Mouse (Mus musculus) forebrain, embryonic 14.5 days (tissue): ENCODE measurements around the gene Gm43720. TPM values are rescaled to one million over a fixed set of nuclear protein-coding genes. Genes with fewer than 3 reads are reported as not detected.

Experiments
- ATAC-seq: fragments of 200-750 bp; cut with Nextera tagmentation; 2 replicates; pipeline ENCODE4 v1.8.0; 2017; ENCODE audit warnings: mild to moderate bottlenecking, moderate library complexity
- DNase-seq: peaks from one replicate; pipeline ENCODE4 v3.0.0-alpha.2; 2015; ENCODE audit warnings: low spot score
- H3K27ac ChIP-seq: fragments of 300-500 bp; sonication (generic); 2 replicates; pipeline ENCODE4 v1.5.1; 2014; ENCODE audit warnings: low read depth, mild to moderate bottlenecking, control low read depth, low read length, moderate library complexity
- H3K27me3 ChIP-seq: fragments of 300-500 bp; sonication (generic); replicated peaks from 2 replicates; pipeline ENCODE4 v1.6.1; 2014; ENCODE audit warnings: low read length, control low read depth, mixed read lengths; ENCODE audit not compliant: control insufficient read depth, insufficient read depth
- H3K36me3 ChIP-seq: fragments of 300-500 bp; sonication (generic); 2 replicates; pipeline ENCODE4 v1.6.1; 2014; ENCODE audit warnings: low read length, control low read depth; ENCODE audit not compliant: control insufficient read depth, insufficient read depth
- H3K4me1 ChIP-seq: fragments of 300-500 bp; sonication (generic); 2 replicates; pipeline ENCODE4 v1.6.1; 2014; ENCODE audit warnings: antibody characterized with exemption, low read length, control low read depth; ENCODE audit not compliant: control insufficient read depth, insufficient read depth
- H3K4me2 ChIP-seq: fragments of 300-500 bp; sonication (generic); 2 replicates; pipeline ENCODE4 v1.6.1; 2014; ENCODE audit warnings: mild to moderate bottlenecking, control low read depth, low read length
- H3K4me3 ChIP-seq: fragments of 300-500 bp; sonication (generic); 2 replicates; pipeline ENCODE4 v1.5.1; 2014; ENCODE audit warnings: low read depth, low read length, control low read depth
- H3K9ac ChIP-seq: fragments of 300-500 bp; sonication (generic); 2 replicates; pipeline ENCODE4 v1.6.1; 2014; ENCODE audit warnings: mild to moderate bottlenecking, low read length, control low read depth, moderate library complexity
- H3K9me3 ChIP-seq: fragments of 300-500 bp; sonication (generic); replicated peaks from 2 replicates; pipeline ENCODE4 v1.6.1; 2016; ENCODE audit warnings: low read length, control low read depth, mixed read lengths; ENCODE audit not compliant: control insufficient read depth
- WGBS: fragments of 180-500 bp; shearing (Covaris S2); extraction: QIAGEN DNeasy Blood & Tissue Kit; methylation state at CpG from one replicate; pipeline ENCODE4 v1.1.7; 2014; 5-methylcytosine and 5-hydroxymethylcytosine counted together
- polyA plus RNA-seq: library from polyadenylated mRNA; unstranded; fragments of >200 nt; fragmentation: Nextera tagmentation; extraction: Ambion mirVana; gene quantifications from 2 replicates; pipeline ENCODE4 v1.2.1, GENCODE M21; 2014

Gm43720 gene
- polyA plus RNA-seq, 1 experiment from 2014 or later, result not detected

GRCm38 (mm10) chr5:138233778-138234177, 46.0 kb downstream of the Gm43720 start:
- Histone ChIP-seq H3K9me3 (no peaks in the 10 kb centered on the region), H3K4me3 (no peak overlapping the region), H3K9ac (no peak overlapping the region), H3K4me1 (no peaks in the 10 kb centered on the region), H3K36me3 (no peaks in the 10 kb centered on the region), H3K27me3 (no peaks in the 10 kb centered on the region), H3K4me2 (no peak overlapping the region), H3K27ac (no peak overlapping the region)
- 85% methylated on average over 2 of the region's 2 CpGs for WGBS
- no peak for ATAC-seq
- DNase-seq, result no peak

GRCm38 (mm10) chr5:138229511-138229910, 50.2 kb downstream of the Gm43720 start:
- H3K9ac ChIP-seq, result no peak overlapping the region
- ATAC-seq, result no peak
- 94% methylated on average over 3 of the region's 3 CpGs for WGBS
- H3K27ac ChIP-seq, result no peak overlapping the region
- no peak overlapping the region for H3K4me2 ChIP-seq
- H3K27me3 ChIP-seq, result no peaks in the 10 kb centered on the region
- no peaks in the 10 kb centered on the region for H3K9me3 ChIP-seq
- no peak for DNase-seq
- H3K4me1 ChIP-seq, result no peaks in the 10 kb centered on the region
- H3K36me3 ChIP-seq, result no peaks in the 10 kb centered on the region
- H3K4me3 ChIP-seq, result no peak overlapping the region

DNA sequence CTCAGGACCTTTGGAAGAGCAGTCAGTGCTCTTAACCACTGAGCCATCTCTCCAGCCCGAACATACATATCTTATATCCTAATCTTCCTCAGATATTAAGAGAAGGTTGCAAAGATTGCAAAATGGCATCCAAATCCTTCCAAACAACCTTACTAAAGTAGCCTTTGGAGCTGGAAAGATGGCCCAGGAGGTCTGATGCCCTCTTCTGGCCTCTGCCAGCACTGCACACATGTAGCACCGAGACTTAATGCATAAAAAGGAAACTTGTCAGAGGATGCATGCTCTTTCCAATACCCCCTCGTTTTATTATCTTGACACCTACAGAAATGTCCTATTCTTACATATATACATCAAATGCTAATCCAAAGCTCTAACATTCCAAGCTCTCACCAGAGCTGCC, 51.7 kb downstream of the Gm43720 start:
- Histone ChIP-seq H3K9me3 (no peaks in the 10 kb centered on the region), H3K4me3 (no peak overlapping the region), H3K4me1 (no peaks in the 10 kb centered on the region), H3K36me3 (no peaks in the 10 kb centered on the region), H3K27ac (no peak overlapping the region), H3K4me2 (no peak overlapping the region), H3K9ac (no peak overlapping the region), H3K27me3 (no peaks in the 10 kb centered on the region)
- no peak for ATAC-seq
- DNase-seq, result peak; percentile 1
- WGBS, result 58% methylated on average over 3 of the region's 3 CpGs

DNA sequence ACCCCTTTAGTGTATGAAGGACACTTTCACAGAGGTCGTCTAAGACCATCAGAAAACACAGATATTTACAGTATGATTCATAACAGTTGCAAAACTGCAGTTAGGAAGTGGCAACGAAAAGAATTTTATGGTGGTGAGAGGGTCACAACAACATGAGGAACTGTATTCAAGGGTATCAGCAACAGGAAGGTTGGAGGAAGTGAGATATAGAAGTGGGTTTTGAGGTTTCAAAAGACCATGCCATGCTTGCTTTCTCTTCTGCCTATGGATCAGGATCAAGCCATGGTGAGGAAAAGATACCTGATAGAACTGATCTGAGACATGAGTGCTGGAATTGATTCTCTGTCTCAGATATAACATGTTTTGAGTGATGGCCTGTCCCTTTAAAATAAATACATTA, 52.4 kb downstream of the Gm43720 start:
- WGBS, result 67% methylated on average over 2 of the region's 2 CpGs
- no peak for DNase-seq
- H3K27me3 ChIP-seq, result no peaks in the 10 kb centered on the region
- no peaks in the 10 kb centered on the region for H3K9me3 ChIP-seq
- no peak overlapping the region for H3K9ac ChIP-seq
- no peak overlapping the region for H3K4me2 ChIP-seq
- no peaks in the 10 kb centered on the region for H3K36me3 ChIP-seq
- no peaks in the 10 kb centered on the region for H3K4me1 ChIP-seq
- H3K27ac ChIP-seq, result no peak overlapping the region
- no peak overlapping the region for H3K4me3 ChIP-seq
- no peak for ATAC-seq

GRCm38 (mm10) chr5:138226491-138226890, 53.3 kb downstream of the Gm43720 start:
- ATAC-seq, result no peak
- DNase-seq, result no peak
- H3K9me3 ChIP-seq, result no peaks in the 10 kb centered on the region
- no peaks in the 10 kb centered on the region for H3K4me1 ChIP-seq
- no peak overlapping the region for H3K4me3 ChIP-seq
- no peaks in the 10 kb centered on the region for H3K36me3 ChIP-seq
- no peak overlapping the region for H3K27ac ChIP-seq
- no peak overlapping the region for H3K4me2 ChIP-seq
- no peak overlapping the region for H3K9ac ChIP-seq
- no peaks in the 10 kb centered on the region for H3K27me3 ChIP-seq
- WGBS, result 85% methylated on average over 4 of the region's 4 CpGs

GRCm38 (mm10) chr5:138225700-138226099, 54.1 kb downstream of the Gm43720 start, which contains the start of gene Nxpe5:
Gene Nxpe5 (plus strand): TSS chr5:138225898.
- Histone ChIP-seq H3K9ac (no peak within 1 kb of the TSS), H3K4me1 (no peaks in the 10 kb centered on the region), H3K4me2 (no peak within 1 kb of the TSS), H3K27ac (no peak within 1 kb of the TSS), H3K36me3 (no peaks in the 10 kb centered on the region), H3K27me3 (no peaks in the 10 kb centered on the region), H3K9me3 (no peaks in the 10 kb centered on the region), H3K4me3 (no peak within 1 kb of the TSS)
- no peak for ATAC-seq
- 53% methylated on average over 2 of the region's 2 CpGs for WGBS
- no peak for DNase-seq

DNA sequence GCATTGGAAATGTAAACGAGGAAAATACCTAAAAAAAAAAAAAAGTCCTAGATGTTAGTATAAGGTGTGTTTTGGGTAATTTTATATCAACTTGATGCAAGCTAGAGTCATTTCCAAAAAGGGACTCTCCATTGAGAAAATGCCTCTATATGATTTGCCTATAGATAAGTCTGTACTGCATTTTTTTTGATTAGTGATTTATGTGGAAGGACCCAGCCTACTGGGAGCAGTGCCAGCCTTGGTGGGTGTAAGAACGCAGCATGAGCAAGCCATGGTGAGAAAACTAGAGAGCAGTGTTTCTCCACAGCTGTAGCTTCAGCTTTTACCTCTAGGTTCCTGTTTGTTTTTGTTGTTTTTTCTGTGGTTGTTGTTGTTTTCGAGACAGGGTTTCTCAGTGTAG, 56.5 kb downstream of the Gm43720 start:
- H3K36me3 ChIP-seq, result no peaks in the 10 kb centered on the region
- H3K9me3 ChIP-seq, result no peaks in the 10 kb centered on the region
- no peaks in the 10 kb centered on the region for H3K4me1 ChIP-seq
- WGBS, result 65% methylated on average over 3 of the region's 3 CpGs
- DNase-seq (no peak), ATAC-seq (no peak)
- H3K9ac ChIP-seq, result no peak overlapping the region
- no peak overlapping the region for H3K27ac ChIP-seq
- H3K27me3 ChIP-seq, result no peaks in the 10 kb centered on the region
- no peak overlapping the region for H3K4me3 ChIP-seq
- no peak overlapping the region for H3K4me2 ChIP-seq

- H3K4me2 ChIP-seq, result no peak overlapping the region
- no peaks in the 10 kb centered on the region for H3K4me1 ChIP-seq
- ATAC-seq (no peak), DNase-seq (peak; percentile 76)
- no peak overlapping the region for H3K9ac ChIP-seq
- H3K27me3 ChIP-seq, result no peaks in the 10 kb centered on the region
- H3K9me3 ChIP-seq, result no peaks in the 10 kb centered on the region
- H3K36me3 ChIP-seq, result no peaks in the 10 kb centered on the region
- 24% methylated on average over 4 of the region's 4 CpGs for WGBS
- H3K27ac ChIP-seq, result no peak overlapping the region
- no peak overlapping the region for H3K4me3 ChIP-seq
Measured at GRCm38 (mm10) chr5:138222111-138222510, 57.6 kb downstream of the Gm43720 start.

GRCm38 (mm10) chr5:138219864-138220263, 59.9 kb downstream of the Gm43720 start:
- Histone ChIP-seq H3K4me3 (no peak overlapping the region), H3K4me2 (no peak overlapping the region), H3K9me3 (no peaks in the 10 kb centered on the region), H3K27ac (no peak overlapping the region), H3K4me1 (no peaks in the 10 kb centered on the region), H3K9ac (no peak overlapping the region), H3K27me3 (no peaks in the 10 kb centered on the region), H3K36me3 (no peaks in the 10 kb centered on the region)
- DNase-seq, result no peak
- no peak for ATAC-seq
- WGBS, result 79% methylated on average over 2 of the region's 2 CpGs
